18 mouse cellular contexts compared by ENCODE assay signal in the genomic region with DNA sequence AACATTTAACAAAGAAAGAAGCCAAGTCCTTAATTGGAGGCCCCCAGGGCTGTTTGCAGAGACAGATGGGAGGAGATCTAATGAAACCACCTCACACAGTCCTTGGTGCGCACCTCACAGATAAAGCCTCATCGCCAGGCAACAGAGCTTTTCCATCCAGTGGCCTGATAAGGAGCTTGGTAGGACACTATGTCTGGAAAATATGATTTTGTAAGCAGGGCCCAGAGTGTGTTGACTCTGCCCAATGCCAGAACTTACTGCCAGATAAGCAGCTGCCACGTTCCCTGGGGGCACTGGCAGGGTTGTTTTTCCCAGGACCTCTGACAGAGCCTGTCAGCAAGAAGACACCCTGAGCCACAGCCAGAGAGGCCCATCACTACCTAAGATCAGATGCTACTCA. TPM values are rescaled to one million over a fixed set of nuclear protein-coding genes. Genes with fewer than 3 reads are reported as not detected.
DNase-seq lines count a peak whose midpoint lies in the region; ATAC-seq and TF ChIP-seq lines count a peak whose summit lies in the region.
"Had no signal": no experiment of that assay in that cellular context is flagged by ENCODE, and none has a peak within 500 bp of the region (broad histone marks: within the 10 kb centered on the region; RNA-seq: fewer than 3 reads in every experiment).

No protein-coding gene starts in this region.

- 59% methylated on average over 3 of the region's 3 CpGs for WGBS in forebrain, embryonic 13.5 days
- 71% methylated on average over 3 of the region's 3 CpGs for WGBS in forebrain, embryonic 11.5 days
- 68% methylated on average over 3 of the region's 3 CpGs for WGBS in stomach, embryonic 15.5 days
- WGBS in stomach, postnatal 0 days: 81% methylated on average over 3 of the region's 3 CpGs
- 39% methylated on average over 3 of the region's 3 CpGs for WGBS in liver, embryonic 12.5 days (ENCODE audit: insufficient replicate concordance)
- WGBS in hindbrain, embryonic 16.5 days: 67% methylated on average over 3 of the region's 3 CpGs

- 0 out of 2 replicates have a peak overlapping the region, but pooled peaks have one; percentile 14 for H3K9ac ChIP-seq in forebrain, embryonic 13.5 days
- H3K9ac ChIP-seq in forebrain, embryonic 11.5 days (ENCODE audit: low read length): no peak overlapping the region
- H3K9ac ChIP-seq in stomach, embryonic 15.5 days: no peak overlapping the region
- no peak overlapping the region for H3K9ac ChIP-seq in stomach, postnatal 0 days (ENCODE audit: low read length)
- H3K9ac ChIP-seq in liver, embryonic 12.5 days: no peak overlapping the region
- no peak overlapping the region for H3K9ac ChIP-seq in hindbrain, embryonic 16.5 days (ENCODE audit: low read depth, low read length)
- H3K9ac ChIP-seq: forebrain, embryonic 12.5 days; hindbrain, embryonic 12.5 days had no signal

- H3K27ac ChIP-seq in forebrain, embryonic 13.5 days: peak overlapping the region; percentile 22; the same call in 1 of the 2 replicates
- no peak overlapping the region for H3K27ac ChIP-seq in forebrain, embryonic 11.5 days (ENCODE audit: low read depth, low read length)
- H3K27ac ChIP-seq in stomach, embryonic 15.5 days: no peak overlapping the region
- no peak overlapping the region for H3K27ac ChIP-seq in stomach, postnatal 0 days (replicated peaks)
- no peak overlapping the region for H3K27ac ChIP-seq in liver, embryonic 12.5 days
- H3K27ac ChIP-seq in hindbrain, embryonic 16.5 days (ENCODE audit: low read depth, low read length): no peak overlapping the region
- H3K27ac ChIP-seq: hindbrain, embryonic 12.5 days had no signal

- no peak overlapping the region for H3K4me2 ChIP-seq in forebrain, embryonic 13.5 days
- no peak overlapping the region for H3K4me2 ChIP-seq in forebrain, embryonic 11.5 days (ENCODE audit: low read depth, low read length, severe bottlenecking)
- H3K4me2 ChIP-seq in stomach, embryonic 15.5 days: no peak overlapping the region
- no peak overlapping the region for H3K4me2 ChIP-seq in stomach, postnatal 0 days (replicated peaks; ENCODE audit: low read depth)
- H3K4me2 ChIP-seq in liver, embryonic 12.5 days: peak overlapping the region; percentile 26
- no peak overlapping the region for H3K4me2 ChIP-seq in hindbrain, embryonic 16.5 days (ENCODE audit: low read length)
- H3K4me2 ChIP-seq: forebrain, embryonic 12.5 days; hindbrain, embryonic 12.5 days had no signal

- peaks cover 14% of the 10 kb centered on the region for H3K27me3 ChIP-seq in forebrain, embryonic 13.5 days
- H3K27me3 ChIP-seq in forebrain, embryonic 11.5 days (ENCODE audit: control insufficient read depth, insufficient read depth, low read length): peaks cover 4% of the 10 kb centered on the region; the same call in 1 of the 2 replicates
- peaks cover 20% of the 10 kb centered on the region for H3K27me3 ChIP-seq in stomach, embryonic 15.5 days (replicated peaks)
- H3K27me3 ChIP-seq in stomach, postnatal 0 days (ENCODE audit: control insufficient read depth, insufficient read depth, low read length): peaks cover 7% of the 10 kb centered on the region; the same call in 1 of the 2 replicates
- peaks cover 44% of the 10 kb centered on the region for H3K27me3 ChIP-seq in liver, embryonic 12.5 days (replicated peaks)
- H3K27me3 ChIP-seq in hindbrain, embryonic 16.5 days (replicated peaks; ENCODE audit: control insufficient read depth, insufficient read depth, low read length): no peaks in the 10 kb centered on the region

- no peak for TF ChIP-seq EP300 in stomach, postnatal 0 days (optimal IDR thresholded peaks at IDR 0.05)

- TF ChIP-seq CTCF in stomach, postnatal 0 days (IDR thresholded peaks at IDR 0.05; ENCODE audit: low read depth): no peak

- H3K9me3 ChIP-seq in forebrain, embryonic 13.5 days (replicated peaks): no peaks in the 10 kb centered on the region
- H3K9me3 ChIP-seq in forebrain, embryonic 11.5 days (ENCODE audit: control insufficient read depth, low read length): no peaks in the 10 kb centered on the region
- H3K9me3 ChIP-seq in stomach, embryonic 15.5 days: no peaks in the 10 kb centered on the region
- no peaks in the 10 kb centered on the region for H3K9me3 ChIP-seq in stomach, postnatal 0 days (ENCODE audit: control insufficient read depth, low read length)
- H3K9me3 ChIP-seq in liver, embryonic 12.5 days (replicated peaks): no peaks in the 10 kb centered on the region
- H3K9me3 ChIP-seq in hindbrain, embryonic 16.5 days (ENCODE audit: control insufficient read depth, low read length): no peaks in the 10 kb centered on the region
- H3K9me3 ChIP-seq: forebrain, embryonic 12.5 days; hindbrain, embryonic 12.5 days; megakaryocyte, embryonic 14.5 days had no signal

- ATAC-seq in forebrain, embryonic 13.5 days: no peak
- ATAC-seq in forebrain, embryonic 11.5 days (replicated peaks; ENCODE audit: low FRiP score): no peak
- ATAC-seq in stomach, embryonic 15.5 days (ENCODE audit: insufficient read depth, low FRiP score, low read depth): peak; percentile 49; the same call in 1 of the 2 replicates
- no peak for ATAC-seq in stomach, postnatal 0 days (ENCODE audit: low FRiP score, low TSS enrichment)
- peak; percentile 84 for ATAC-seq in liver, embryonic 12.5 days
- peak; percentile 43 for ATAC-seq in megakaryocyte-erythroid progenitor cell, adult 5-6 weeks (replicated peaks; ENCODE audit: low FRiP score, low TSS enrichment, poor library complexity, severe bottlenecking)
- no peak for ATAC-seq in hindbrain, embryonic 16.5 days
- ATAC-seq: midbrain, embryonic 16.5 days had no signal

- H3K36me3 ChIP-seq in forebrain, embryonic 13.5 days (ENCODE audit: poor library complexity, severe bottlenecking): no peaks in the 10 kb centered on the region
- H3K36me3 ChIP-seq in forebrain, embryonic 11.5 days (ENCODE audit: control insufficient read depth, insufficient read depth, low read length): no peaks in the 10 kb centered on the region
- H3K36me3 ChIP-seq in stomach, embryonic 15.5 days: no peaks in the 10 kb centered on the region
- no peaks in the 10 kb centered on the region for H3K36me3 ChIP-seq in stomach, postnatal 0 days (ENCODE audit: control insufficient read depth, insufficient read depth, low read length)
- H3K36me3 ChIP-seq in liver, embryonic 12.5 days: no peaks in the 10 kb centered on the region
- no peaks in the 10 kb centered on the region for H3K36me3 ChIP-seq in hindbrain, embryonic 16.5 days (ENCODE audit: control insufficient read depth, insufficient read depth, low read length)
- H3K36me3 ChIP-seq: forebrain, embryonic 12.5 days; hindbrain, embryonic 12.5 days had no signal

- no peak overlapping the region for H3K4me3 ChIP-seq in forebrain, embryonic 13.5 days
- no peak overlapping the region for H3K4me3 ChIP-seq in forebrain, embryonic 11.5 days (ENCODE audit: low read depth, low read length)
- H3K4me3 ChIP-seq in stomach, embryonic 15.5 days (replicated peaks): no peak overlapping the region
- no peak overlapping the region for H3K4me3 ChIP-seq in stomach, postnatal 0 days (ENCODE audit: low read depth, low read length)
- H3K4me3 ChIP-seq in liver, embryonic 12.5 days: no peak overlapping the region
- no peak overlapping the region for H3K4me3 ChIP-seq in hindbrain, embryonic 16.5 days (ENCODE audit: low read length)
- H3K4me3 ChIP-seq: forebrain, embryonic 12.5 days; hindbrain, embryonic 12.5 days; megakaryocyte, embryonic 14.5 days had no signal

- H3K4me1 ChIP-seq in forebrain, embryonic 13.5 days: peaks cover 37% of the 10 kb centered on the region
- 0 out of 2 replicates have a peak, but pooled peaks cover 2% of the 10 kb centered on the region for H3K4me1 ChIP-seq in forebrain, embryonic 11.5 days (replicated peaks; ENCODE audit: control insufficient read depth, insufficient read depth, low read length)
- H3K4me1 ChIP-seq in stomach, embryonic 15.5 days: no peaks in the 10 kb centered on the region
- H3K4me1 ChIP-seq in stomach, postnatal 0 days (replicated peaks; ENCODE audit: control insufficient read depth, insufficient read depth): no peaks in the 10 kb centered on the region
- peaks cover 20% of the 10 kb centered on the region; the same call in 1 of the 2 replicates for H3K4me1 ChIP-seq in liver, embryonic 12.5 days
- H3K4me1 ChIP-seq in hindbrain, embryonic 16.5 days (ENCODE audit: control insufficient read depth, insufficient read depth, low read depth, low read length): peaks cover 8% of the 10 kb centered on the region

- DNase-seq in forebrain, embryonic 11.5 days (ENCODE audit: low spot score): no peak
- DNase-seq in stomach, postnatal 0 days (ENCODE audit: low spot score): no peak
- DNase-seq in cerebellum, adult 11-12 months: no peak
- DNase-seq: cerebellum, adult 18-20 months; cerebellum, postnatal 25 days; gastrocnemius, postnatal 25 days; right cerebral cortex, adult 18-20 months had no signal

RNA-seq across cellular contexts. Expression of gene Chga, which starts 3.6 kb away (rescaled TPM):
- 59.6 and 60.0 TPM in 2 replicates for polyA plus RNA-seq in forebrain, embryonic 13.5 days (2015; fragmentation: Nextera tagmentation; extraction: Ambion mirVana)
- 16.7 and 18.1 TPM in 2 replicates for polyA plus RNA-seq in forebrain, embryonic 11.5 days (2014; fragmentation: Nextera tagmentation; extraction: Ambion mirVana)
- 24.8 and 29.1 TPM in 2 replicates for polyA plus RNA-seq in stomach, embryonic 15.5 days (2015; fragmentation: Nextera tagmentation; extraction: Ambion mirVana)
- polyA plus RNA-seq in stomach, postnatal 0 days (2015; fragmentation: Nextera tagmentation; extraction: Ambion mirVana): 28.9 and 33.2 TPM in 2 replicates
- polyA plus RNA-seq in liver, embryonic 12.5 days (2016; fragmentation: Nextera tagmentation; extraction: Ambion mirVana): 1.3 and 1.4 TPM in 2 replicates
- not detected in 2 replicates for total RNA-seq in megakaryocyte-erythroid progenitor cell, adult 5-6 weeks (2014; fragmentation: Nextera tagmentation)
- total RNA-seq in megakaryocyte-erythroid progenitor cell, adult 5-6 weeks (2017): not detected in 2 replicates
- 198 and 224 TPM in 2 replicates for polyA plus RNA-seq in hindbrain, embryonic 16.5 days (2015; fragmentation: Nextera tagmentation; extraction: Ambion mirVana)
- total RNA-seq: gastrocnemius, postnatal 25 days; liver, adult 2 months had no signal
- polyA plus RNA-seq: heart, postnatal 0 days; liver, adult 2 months had no signal

Comparison
In these comparisons a context has a peak if more than half of its experiments do, and no peak if none do; other contexts are left out.
1. ATAC-seq: peak in stomach, embryonic 15.5 days (single experiment), liver, embryonic 12.5 days (single experiment) and megakaryocyte-erythroid progenitor cell, adult 5-6 weeks (single experiment); none in forebrain, embryonic 13.5 days (single experiment), forebrain, embryonic 11.5 days (single experiment), stomach, postnatal 0 days (single experiment) and hindbrain, embryonic 16.5 days (single experiment).